Mouse (Mus musculus) bone marrow macrophage, adult 2 months (primary cell): ENCODE measurements around the gene Irak1.

ENCODE experiments used
- CTCF ChIP-seq: IDR thresholded peaks from 2 replicates; pipeline ENCODE4 v1.5.1; 2012; ENCODE audit warnings: low read depth, mild to moderate bottlenecking, low read length, moderate library complexity
- POLR2A ChIP-seq: IDR thresholded peaks from 2 replicates; pipeline ENCODE4 v1.6.1; 2012; ENCODE audit warnings: mild to moderate bottlenecking, low read depth, low read length, borderline replicate concordance

GRCm38 (mm10) chrX:74008063-74008462 lies 15.7 kb downstream of the Irak1 start:
- TF ChIP-seq CTCF (no peak), POLR2A (no peak)
